In genomic region chr14:48799442-48800099, GRCm38 (mm10) we compare ENCODE assay signal across 22 mouse cellular contexts.
DNase-seq lines count a peak whose midpoint lies in the region; ATAC-seq lines count a peak whose summit lies in the region.
"Had no signal": no experiment of that assay in that cellular context is flagged by ENCODE, and none has a peak within 500 bp of the region (broad histone marks: within the 10 kb centered on the region; RNA-seq: fewer than 3 reads in every experiment).

No protein-coding gene starts in this region.

- peaks cover 10% of the 10 kb centered on the region for H3K27me3 ChIP-seq in midbrain, embryonic 12.5 days
- H3K27me3 ChIP-seq in midbrain, embryonic 16.5 days (ENCODE audit: control insufficient read depth, insufficient read depth, low read depth, low read length): no peaks in the 10 kb centered on the region
- H3K27me3 ChIP-seq: embryonic facial prominence, embryonic 15.5 days; heart, embryonic 12.5 days; intestine, embryonic 15.5 days had no signal

- no peaks in the 10 kb centered on the region for H3K36me3 ChIP-seq in midbrain, embryonic 12.5 days
- H3K36me3 ChIP-seq in midbrain, embryonic 16.5 days (ENCODE audit: control insufficient read depth, insufficient read depth, low read length): no peaks in the 10 kb centered on the region
- H3K36me3 ChIP-seq: embryonic facial prominence, embryonic 15.5 days; G1E; heart, embryonic 12.5 days; intestine, embryonic 15.5 days; neural tube, embryonic 13.5 days had no signal

- WGBS in midbrain, embryonic 12.5 days: 22% methylated on average over 10 of the region's 10 CpGs
- 15% methylated on average over 10 of the region's 10 CpGs for WGBS in midbrain, embryonic 16.5 days

- peaks cover 27% of the 10 kb centered on the region for H3K4me1 ChIP-seq in midbrain, embryonic 12.5 days
- H3K4me1 ChIP-seq in midbrain, embryonic 16.5 days (ENCODE audit: control insufficient read depth, insufficient read depth, low read length): peaks cover 9% of the 10 kb centered on the region
- H3K4me1 ChIP-seq: embryonic facial prominence, embryonic 15.5 days; heart, embryonic 12.5 days; intestine, embryonic 15.5 days had no signal

- intact Hi-C loops in left cerebral cortex, postnatal 36 days (cut with DNase I): no loop called here

- DNase-seq in embryo, embryonic 10 days (ENCODE audit: low spot score): peak; percentile 20
- DNase-seq in embryo, embryonic 9.5 days (ENCODE audit: extremely low spot score): no peak
- peak; percentile 14 for DNase-seq in forelimb bud, embryonic 11.5 days (ENCODE audit: low read depth, low spot score)
- DNase-seq in urinary bladder, postnatal 25 days (ENCODE audit: low spot score): no peak
- no peak for DNase-seq in left cerebral cortex, postnatal 36 days (ENCODE audit: low spot score in 2 of 2)
- DNase-seq: adrenal gland, postnatal 36 days; cerebellum, adult 18-20 months; cerebellum, postnatal 36 days; gastrocnemius, adult 2 months; heart, postnatal 14 days; right cerebral cortex, postnatal 25 days; thymus, postnatal 36 days had no signal

- peak overlapping the region; percentile 25 for H3K4me2 ChIP-seq in midbrain, embryonic 12.5 days (replicated peaks)
- H3K4me2 ChIP-seq in midbrain, embryonic 16.5 days (ENCODE audit: low read length): no peak overlapping the region
- H3K4me2 ChIP-seq: embryonic facial prominence, embryonic 15.5 days; heart, embryonic 12.5 days; hindbrain, embryonic 14.5 days; intestine, embryonic 15.5 days; neural tube, embryonic 13.5 days had no signal

- no peak overlapping the region for H3K9ac ChIP-seq in midbrain, embryonic 12.5 days (replicated peaks)
- H3K9ac ChIP-seq in midbrain, embryonic 16.5 days (ENCODE audit: low read depth, low read length): no peak overlapping the region
- H3K9ac ChIP-seq: embryonic facial prominence, embryonic 15.5 days; heart, embryonic 12.5 days; hindbrain, embryonic 14.5 days; intestine, embryonic 15.5 days; liver, embryonic 14.5 days; neural tube, embryonic 13.5 days had no signal

- H3K4me3 ChIP-seq in midbrain, embryonic 12.5 days: no peak overlapping the region
- no peak overlapping the region for H3K4me3 ChIP-seq in midbrain, embryonic 16.5 days (ENCODE audit: low read depth, low read length)
- H3K4me3 ChIP-seq: embryonic facial prominence, embryonic 15.5 days; gastrocnemius, adult 2 months; heart, embryonic 12.5 days; intestine, embryonic 15.5 days; neural tube, embryonic 13.5 days had no signal

- no peaks in the 10 kb centered on the region for H3K9me3 ChIP-seq in midbrain, embryonic 12.5 days
- no peaks in the 10 kb centered on the region for H3K9me3 ChIP-seq in midbrain, embryonic 16.5 days (replicated peaks; ENCODE audit: control insufficient read depth, low read length, poor library complexity, severe bottlenecking)
- H3K9me3 ChIP-seq: embryonic facial prominence, embryonic 15.5 days; G1E; heart, embryonic 12.5 days; intestine, embryonic 15.5 days; neural tube, embryonic 13.5 days had no signal

- no peak for ATAC-seq in midbrain, embryonic 12.5 days (ENCODE audit: low FRiP score, low read depth)
- ATAC-seq in midbrain, embryonic 16.5 days: no peak
- no peak for ATAC-seq in CD4-positive, CD25-positive, alpha-beta regulatory T cell, adult 4 months
- ATAC-seq: intestine, embryonic 15.5 days had no signal

- H3K27ac ChIP-seq in midbrain, embryonic 12.5 days (replicated peaks): 0 out of 2 replicates have a peak overlapping the region, but pooled peaks have one; percentile 25
- no peak overlapping the region for H3K27ac ChIP-seq in midbrain, embryonic 16.5 days (ENCODE audit: low read length)
- H3K27ac ChIP-seq: embryonic facial prominence, embryonic 15.5 days; gastrocnemius, adult 2 months; hindbrain, embryonic 14.5 days; intestine, embryonic 15.5 days; liver, embryonic 14.5 days; neural tube, embryonic 13.5 days had no signal

Comparison
In these comparisons a context has a peak if more than half of its experiments do, and no peak if none do; other contexts are left out.
1. DNase-seq: peak in embryo, embryonic 10 days (single experiment) and forelimb bud, embryonic 11.5 days (single experiment); none in embryo, embryonic 9.5 days (single experiment), urinary bladder, postnatal 25 days (single experiment) and left cerebral cortex, postnatal 36 days (0 of 2).